Mouse (Mus musculus): ENCODE measurements around the gene Cdc37l1.

DNA sequence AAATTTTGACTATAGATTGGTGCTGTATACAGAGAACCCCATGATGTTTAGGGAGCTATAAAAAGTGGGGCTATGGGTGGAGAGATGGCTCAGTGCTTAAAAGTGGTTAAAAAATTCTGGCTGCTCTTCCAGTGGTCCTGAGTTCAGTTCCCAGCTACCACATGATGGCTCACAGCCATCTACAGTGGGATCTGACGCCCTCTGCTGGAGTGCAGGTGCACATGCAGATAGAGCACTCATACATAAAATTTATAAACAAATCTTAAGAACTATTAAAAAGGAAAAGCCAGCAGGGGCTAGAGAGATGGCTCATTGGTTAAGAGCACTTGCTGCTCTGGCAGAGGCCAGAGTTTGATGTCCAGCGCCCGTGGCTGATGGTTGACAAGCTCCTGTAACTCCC, 29.5 kb downstream of the Cdc37l1 start:
- peak; percentile 18; the same call in 1 of the 2 replicates for TF ChIP-seq CTCF (IDR thresholded peaks at IDR 0.05; ENCODE audit: control insufficient read depth, insufficient read depth, insufficient replicate concordance, low read depth, low read length)
- TF ChIP-seq POLR2A (IDR thresholded peaks at IDR 0.05; ENCODE audit: control insufficient read depth, low read depth, low read length): no peak
